Mouse (Mus musculus) heart, postnatal 0 days (tissue): ENCODE measurements around the gene Rsph3a. TPM values are rescaled to one million over a fixed set of nuclear protein-coding genes. Genes with fewer than 3 reads are reported as not detected.

Experiments used
- ATAC-seq: fragments of 200-750 bp; cut with Nextera tagmentation; 2 replicates; pipeline ENCODE4 v1.8.0; 2017; ENCODE audit warnings: low read depth, moderate number of reproducible peaks, moderate library complexity; ENCODE audit not compliant: insufficient read depth
- DNase-seq: peaks from one replicate; pipeline ENCODE4 v3.0.0-alpha.2; 2016; ENCODE audit warnings: low spot score
- H3K27ac ChIP-seq: fragments of 300-500 bp; sonication (generic); 2 replicates; pipeline ENCODE4 v1.5.1; 2014; ENCODE audit warnings: low read depth, mild to moderate bottlenecking
- H3K27me3 ChIP-seq: fragments of 300-500 bp; sonication (generic); 2 replicates; pipeline ENCODE4 v1.6.1; 2014; ENCODE audit warnings: low read length, mixed read lengths; ENCODE audit not compliant: control insufficient read depth, insufficient read depth
- H3K36me3 ChIP-seq: fragments of 300-500 bp; sonication (generic); replicated peaks from 2 replicates; pipeline ENCODE4 v1.6.1; 2014; ENCODE audit warnings: low read length, mixed read lengths; ENCODE audit not compliant: control insufficient read depth, insufficient read depth
- H3K4me1 ChIP-seq: fragments of 300-500 bp; sonication (generic); 2 replicates; pipeline ENCODE4 v1.6.1; 2014; ENCODE audit warnings: antibody characterized with exemption; ENCODE audit not compliant: control insufficient read depth, insufficient read depth
- H3K4me2 ChIP-seq: fragments of 300-500 bp; sonication (generic); 2 replicates; pipeline ENCODE4 v1.6.1; 2014; ENCODE audit warnings: low read depth, mild to moderate bottlenecking, low read length, moderate library complexity
- H3K4me3 ChIP-seq: fragments of 300-500 bp; sonication (generic); 2 replicates; pipeline ENCODE4 v1.5.1; 2014; ENCODE audit warnings: low read depth, low read length
- H3K9ac ChIP-seq: fragments of 300-500 bp; sonication (generic); replicated peaks from 2 replicates; pipeline ENCODE4 v1.6.1; 2014; ENCODE audit warnings: low read depth, low read length, mixed read lengths
- H3K9me3 ChIP-seq: fragments of 300-500 bp; sonication (generic); replicated peaks from 2 replicates; pipeline ENCODE4 v1.6.1; 2016; ENCODE audit warnings: low read length; ENCODE audit not compliant: control insufficient read depth
- CTCF ChIP-seq: IDR thresholded peaks from 2 replicates; pipeline ENCODE4 v1.5.1; 2016; ENCODE audit warnings: antibody characterized with exemption, control low read depth, low read depth
- EP300 ChIP-seq: IDR thresholded peaks from 2 replicates; pipeline ENCODE4 v1.6.1; 2016; ENCODE audit warnings: antibody characterized with exemption, low read depth
- WGBS: fragments of 180-500 bp; shearing (Covaris S2); extraction: QIAGEN DNeasy Blood & Tissue Kit; methylation state at CpG from one replicate; pipeline ENCODE4 v1.1.7; 2014; 5-methylcytosine and 5-hydroxymethylcytosine counted together
- polyA plus RNA-seq: library from polyadenylated mRNA; unstranded; fragments of >200 nt; fragmentation: Nextera tagmentation; extraction: Ambion mirVana; gene quantifications from 2 replicates; pipeline ENCODE4 v1.2.1, GENCODE M21; 2015
- total RNA-seq: library from RNA; depleted of rRNA; stranded (reverse); fragments of >200 nt; gene quantifications from 2 replicates; pipeline ENCODE4 v1.2.3, GENCODE M21; 2014; ENCODE audit warnings: low replicate concordance

Gene Rsph3a
- total and polyA plus RNA-seq, 2 experiments from 2014 or later: 42.6 to 76.5 TPM

GRCm38 (mm10) chr17:7899961-7900360 lies 45.5 kb upstream of the Rsph3a start:
- 70% methylated on average over 4 of the region's 4 CpGs for WGBS
- Histone ChIP-seq H3K9ac (no peak overlapping the region), H3K36me3 (no peaks in the 10 kb centered on the region), H3K9me3 (no peaks in the 10 kb centered on the region), H3K4me3 (no peak overlapping the region), H3K4me2 (no peak overlapping the region), H3K27me3 (no peaks in the 10 kb centered on the region), H3K4me1 (no peaks in the 10 kb centered on the region), H3K27ac (no peak overlapping the region)
- DNase-seq: no peak
- no peak for TF ChIP-seq EP300
- TF ChIP-seq CTCF: no peak
- ATAC-seq: no peak

- no peak for ATAC-seq
- DNase-seq: no peak
- Histone ChIP-seq H3K36me3 (no peaks in the 10 kb centered on the region), H3K9ac (no peak overlapping the region), H3K4me2 (no peak overlapping the region), H3K4me3 (no peak overlapping the region), H3K27ac (no peak overlapping the region), H3K4me1 (no peaks in the 10 kb centered on the region), H3K27me3 (no peaks in the 10 kb centered on the region), H3K9me3 (no peaks in the 10 kb centered on the region)
- WGBS: 69% methylated on average over 2 of the region's 2 CpGs
- TF ChIP-seq CTCF (no peak), EP300 (no peak)
Observed at GRCm38 (mm10) chr17:7901536-7901935, 43.9 kb upstream of the Rsph3a start.

DNA sequence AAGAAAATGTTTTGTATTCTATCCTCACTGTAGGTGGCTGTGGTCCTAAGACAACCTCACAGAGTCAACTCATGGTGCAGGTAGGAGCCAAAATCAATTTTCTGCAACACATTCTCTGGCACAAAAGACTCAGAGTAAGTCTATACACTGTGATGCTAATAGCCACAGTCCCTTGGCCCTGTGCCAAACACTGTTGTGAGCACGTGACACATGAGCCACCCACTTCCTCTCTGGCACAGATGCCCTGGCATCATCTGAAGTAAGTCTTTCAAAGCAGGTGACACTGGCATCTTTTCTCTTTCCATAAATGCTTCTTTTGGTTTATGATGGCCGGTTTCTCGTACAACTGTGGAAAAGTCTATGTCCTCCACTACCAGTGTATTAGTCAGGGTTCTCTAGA lies 43.1 kb upstream of the Rsph3a start:
- no peak overlapping the region for H3K4me3 ChIP-seq
- H3K4me1 ChIP-seq: no peaks in the 10 kb centered on the region
- 67% methylated on average over 3 of the region's 3 CpGs for WGBS
- H3K36me3 ChIP-seq: no peaks in the 10 kb centered on the region
- no peaks in the 10 kb centered on the region for H3K27me3 ChIP-seq
- no peaks in the 10 kb centered on the region for H3K9me3 ChIP-seq
- no peak overlapping the region for H3K27ac ChIP-seq
- no peak for ATAC-seq
- no peak for TF ChIP-seq EP300
- TF ChIP-seq CTCF: no peak
- no peak for DNase-seq
- no peak overlapping the region for H3K9ac ChIP-seq
- no peak overlapping the region for H3K4me2 ChIP-seq

- 24% methylated on average over 2 of the region's 2 CpGs for WGBS
- DNase-seq: no peak
- H3K4me2 ChIP-seq: no peak overlapping the region
- H3K9me3 ChIP-seq: no peaks in the 10 kb centered on the region
- no peak overlapping the region for H3K27ac ChIP-seq
- no peak overlapping the region for H3K4me3 ChIP-seq
- H3K9ac ChIP-seq: no peak overlapping the region
- ATAC-seq: no peak
- H3K36me3 ChIP-seq: no peaks in the 10 kb centered on the region
- no peaks in the 10 kb centered on the region for H3K4me1 ChIP-seq
- no peak for TF ChIP-seq CTCF
- no peak for TF ChIP-seq EP300
- no peaks in the 10 kb centered on the region for H3K27me3 ChIP-seq
Observed at GRCm38 (mm10) chr17:7904992-7905391, 40.4 kb upstream of the Rsph3a start.

DNA sequence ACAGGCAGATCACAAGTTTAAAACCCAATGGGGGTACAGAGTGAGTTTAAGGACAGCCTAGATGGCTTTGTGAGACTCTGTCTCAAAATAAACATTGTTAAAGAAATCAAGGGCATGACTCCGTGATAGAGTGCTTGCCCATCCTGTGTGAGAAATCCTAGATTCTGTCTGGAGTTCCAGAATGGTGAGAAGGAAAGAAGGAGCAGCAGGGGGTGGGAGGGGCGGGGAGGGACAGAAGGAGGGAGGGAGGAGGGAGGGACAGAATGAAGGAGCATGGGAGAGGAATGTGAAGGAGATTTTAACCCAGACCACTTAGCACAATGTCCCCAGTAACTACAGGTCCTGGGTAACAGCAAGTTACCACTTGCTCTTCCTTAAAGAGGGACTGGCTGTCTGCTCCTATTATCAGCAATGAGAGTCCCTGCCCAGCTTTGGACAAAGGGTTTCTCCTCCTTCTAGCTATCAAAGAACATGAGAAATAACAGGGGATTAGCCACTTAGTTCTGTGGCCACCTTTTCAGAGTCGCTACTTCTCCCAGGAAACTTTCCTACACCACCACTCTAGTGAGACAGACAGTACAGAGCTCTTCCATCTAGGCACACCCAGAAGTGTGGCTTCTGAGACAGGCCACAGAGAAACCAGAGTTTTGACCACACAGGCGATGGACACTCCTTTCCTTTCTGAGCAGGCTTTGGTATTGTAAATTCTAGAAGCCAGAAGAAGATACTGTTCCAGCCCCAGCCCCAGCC lies 39.3 kb upstream of the Rsph3a start:
- Histone ChIP-seq H3K4me2 (no peak overlapping the region), H3K9ac (no peak overlapping the region), H3K4me3 (no peak overlapping the region), H3K27me3 (no peaks in the 10 kb centered on the region), H3K4me1 (no peaks in the 10 kb centered on the region), H3K9me3 (peaks cover 3% of the 10 kb centered on the region), H3K36me3 (no peaks in the 10 kb centered on the region), H3K27ac (no peak overlapping the region)
- ATAC-seq (no peak), DNase-seq (no peak)
- no peak for TF ChIP-seq CTCF
- 41% methylated on average over 4 of the region's 4 CpGs for WGBS

- 53% methylated on average over 2 of the region's 2 CpGs for WGBS
- no peaks in the 10 kb centered on the region for H3K36me3 ChIP-seq
- no peak for ATAC-seq
Observed at GRCm38 (mm10) chr17:7914596-7915227, 30.7 kb upstream of the Rsph3a start.

More at GRCm38 (mm10) chr17:7914596-7915227, 30.7 kb upstream of the Rsph3a start:
- Histone ChIP-seq H3K4me2 (no peak overlapping the region), H3K27me3 (peaks cover 6% of the 10 kb centered on the region; the same call in 1 of the 2 replicates), H3K4me3 (no peak overlapping the region), H3K9ac (no peak overlapping the region), H3K4me1 (no peaks in the 10 kb centered on the region), H3K27ac (no peak overlapping the region), H3K9me3 (peaks cover 7% of the 10 kb centered on the region)
- no peak for DNase-seq
- TF ChIP-seq EP300 (no peak), CTCF (no peak)
